Mouse (Mus musculus) CD4-positive, CD25-positive, alpha-beta regulatory T cell, adult 2 months (primary cell): ENCODE data around the gene Olfr2.
A peak's percentile ranks its signal among the peaks of the same experiment; 100 is the strongest.

Experiments
- DNase-seq: peaks from one replicate; pipeline ENCODE4 v3.0.0-alpha.2; 2012; ENCODE audit warnings: low read depth, low spot score

Gene Olfr2

GRCm38 (mm10) chr7:107005972-107006371 lies at the start of gene Olfr2:
TSS of gene Olfr2 (minus strand) at chr7:107006072.
- no peak for DNase-seq

GRCm38 (mm10) chr7:107047578-107047977 lies 41.7 kb upstream of the Olfr2 start:
- no peak for DNase-seq

- DNase-seq, result peak; percentile 69
These were observed 40.0 kb upstream of the Olfr2 start for GRCm38 (mm10) chr7:107045833-107046232.

GRCm38 (mm10) chr7:107044407-107044806 lies 38.5 kb upstream of the Olfr2 start:
- DNase-seq, result no peak

GRCm38 (mm10) chr7:107043136-107043535 lies 37.3 kb upstream of the Olfr2 start:
- DNase-seq, result no peak

- no peak for DNase-seq
These were observed 34.2 kb upstream of the Olfr2 start for GRCm38 (mm10) chr7:107039934-107040563.

GRCm38 (mm10) chr7:107030874-107031273 lies 25.0 kb upstream of the Olfr2 start, which contains the start of gene Olfr713:
TSS of gene Olfr713 (plus strand) at chr7:107031174.
- DNase-seq, result no peak

GRCm38 (mm10) chr7:107004169-107004568 lies 1.7 kb downstream of the Olfr2 start:
- no peak for DNase-seq

- DNase-seq, result no peak
These were observed 5.1 kb downstream of the Olfr2 start for GRCm38 (mm10) chr7:107000798-107001197.

- no peak for DNase-seq
These were observed 20.6 kb downstream of the Olfr2 start for GRCm38 (mm10) chr7:106985236-106985635.

- DNase-seq, result no peak
These were observed 30.5 kb downstream of the Olfr2 start, which contains the start of gene Olfr711 for GRCm38 (mm10) chr7:106975353-106975752. TSS of gene Olfr711 (minus strand) at chr7:106975453.

GRCm38 (mm10) chr7:106967503-106967902 lies 38.4 kb downstream of the Olfr2 start:
- peak; percentile 48 for DNase-seq

- DNase-seq, result no peak
These were observed 42.0 kb downstream of the Olfr2 start, which contains the start of gene Olfr6 for GRCm38 (mm10) chr7:106963837-106964236. TSS of gene Olfr6 (minus strand) at chr7:106963937.

GRCm38 (mm10) chr7:106948212-106948611 lies 57.7 kb downstream of the Olfr2 start, which contains the start of gene Olfr710:
TSS of gene Olfr710 (minus strand) at chr7:106948312.
- DNase-seq, result no peak
